Mouse (Mus musculus) small intestine, adult 2 months (tissue): Measurements from ENCODE around the gene Olfr67.

Experiments used
- CTCF ChIP-seq: fragments of 200-500 bp; IDR thresholded peaks from 2 replicates; pipeline ENCODE4 v1.5.1; 2012; ENCODE audit warnings: low read depth, mild to moderate bottlenecking, control low read depth, inconsistent platforms, low read length, moderate library complexity, mixed read lengths; ENCODE audit not compliant: insufficient replicate concordance, insufficient read length; ENCODE audit errors: extremely low read depth
- POLR2A ChIP-seq: fragments of 200-500 bp; IDR thresholded peaks from 2 replicates; pipeline ENCODE4 v1.6.1; 2012; ENCODE audit warnings: low read depth, mild to moderate bottlenecking, control low read depth, inconsistent platforms, low read length, moderate library complexity

DNA sequence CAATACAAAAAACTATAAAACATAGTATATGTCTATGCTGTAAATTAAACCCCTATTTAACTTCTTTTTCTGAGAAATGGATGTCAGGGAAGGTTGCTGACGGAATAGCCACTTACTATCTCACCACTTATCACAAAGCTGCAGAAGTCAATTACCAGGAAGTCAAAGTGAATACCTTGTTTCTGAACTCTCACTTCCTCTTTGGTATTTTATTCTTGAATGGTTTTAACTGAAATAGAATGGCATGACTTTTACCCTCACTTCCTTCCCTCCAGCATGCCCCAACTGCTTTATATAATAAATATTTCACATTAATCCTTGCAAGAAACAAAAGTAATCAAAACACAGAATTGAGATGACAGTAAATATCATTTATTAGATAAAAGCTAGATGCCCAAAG is 20.6 kb upstream of the Olfr67 start:
- TF ChIP-seq CTCF (no peak), POLR2A (no peak)
